Mouse (Mus musculus) liver, adult (tissue): Measurements from ENCODE around the gene Fcnb.

Source experiments
- GATA4 ChIP-seq: IDR thresholded peaks from 2 replicates; pipeline ENCODE4 v1.6.1; 2014; ENCODE audit warnings: mild to moderate bottlenecking, low read length; ENCODE audit not compliant: insufficient replicate concordance

The Fcnb gene

DNA sequence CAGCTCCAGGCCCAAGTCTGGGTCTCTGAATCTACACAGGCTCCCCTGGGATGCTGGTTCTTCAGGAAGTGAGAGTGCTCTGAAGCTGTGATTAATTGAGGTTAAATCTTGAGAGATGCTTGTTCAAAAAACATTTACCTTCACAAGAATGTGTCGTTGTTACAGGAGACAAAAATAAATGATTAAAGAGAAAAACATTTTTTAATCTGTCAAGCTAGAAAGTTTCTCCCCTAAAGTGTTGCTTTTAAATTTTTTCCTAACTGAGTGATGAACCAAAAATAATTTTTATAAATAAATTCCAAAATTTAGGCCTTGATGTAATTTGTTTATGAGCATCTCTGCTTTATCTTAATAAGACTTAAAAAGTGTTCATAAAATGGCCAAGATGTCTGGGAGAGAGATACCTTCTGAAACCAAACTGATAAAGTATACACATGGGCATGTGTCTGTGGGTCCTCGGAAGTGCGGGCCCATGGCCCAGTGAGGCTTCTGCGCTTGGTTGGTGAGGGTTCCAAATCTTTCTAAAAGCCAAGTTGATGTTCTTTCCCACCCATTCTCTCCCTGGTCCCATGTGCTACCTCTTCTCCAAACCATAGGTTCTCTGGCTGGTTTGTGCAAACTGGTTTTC is 20.9 kb downstream of the Fcnb start:
- no peak for TF ChIP-seq GATA4

DNA sequence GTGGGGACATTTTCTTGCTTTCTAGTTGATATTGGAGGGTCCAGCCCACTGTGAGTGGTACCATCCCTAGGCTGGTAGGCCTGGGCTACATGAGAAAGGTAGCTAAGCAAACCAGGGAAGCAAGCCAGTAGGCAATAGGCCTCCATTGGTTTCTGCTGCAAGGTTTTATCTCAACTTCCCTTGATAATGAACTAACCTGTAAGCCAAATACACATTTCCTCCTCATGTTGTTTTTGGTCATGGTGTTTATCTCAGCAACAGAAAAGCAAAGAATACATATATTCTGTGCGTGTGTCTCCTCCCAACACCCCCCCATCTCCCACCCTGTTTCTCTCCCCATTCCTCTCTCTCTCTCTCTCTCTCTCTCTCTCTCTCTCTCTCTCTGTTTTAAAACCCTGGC is 24.8 kb downstream of the Fcnb start:
- TF ChIP-seq GATA4: no peak

DNA sequence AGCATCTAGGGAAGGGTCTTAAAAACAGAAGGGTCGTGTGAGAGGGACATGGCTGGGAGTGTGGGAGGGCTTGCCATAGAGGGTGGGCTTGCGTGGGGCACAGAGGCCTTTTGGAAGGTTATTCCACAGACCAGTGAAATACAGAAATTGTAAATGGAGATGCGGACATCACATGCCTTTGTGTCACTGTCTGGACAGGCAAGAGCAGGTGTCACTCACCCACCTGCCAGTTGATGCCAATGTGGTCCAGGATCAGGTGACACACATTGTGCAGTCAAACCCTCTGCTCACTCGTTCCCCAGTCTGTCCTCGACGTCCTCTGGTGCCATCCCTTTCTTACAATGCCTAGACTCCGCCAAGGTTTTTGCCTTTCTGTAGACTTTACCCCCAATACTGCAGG is 37.6 kb downstream of the Fcnb start:
- no peak for TF ChIP-seq GATA4

DNA sequence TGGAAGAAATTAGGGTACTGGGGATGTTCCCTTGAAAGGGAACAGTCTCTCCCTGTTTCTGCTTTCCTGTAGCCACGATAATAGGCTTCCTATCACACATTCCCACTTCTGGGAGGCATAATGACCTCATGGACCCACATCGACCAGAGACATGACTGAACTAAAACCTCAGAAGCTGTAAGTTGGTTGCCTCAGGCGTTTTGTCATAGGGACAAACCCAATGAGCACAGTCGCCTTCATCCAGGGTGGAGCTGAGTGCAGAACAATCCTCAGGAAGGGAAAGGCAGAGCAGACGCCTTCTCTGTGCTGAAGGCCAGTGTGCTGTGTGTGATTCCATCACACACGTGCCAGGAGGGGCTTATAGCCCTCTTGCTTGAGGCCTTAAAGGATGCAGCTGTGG is 38.4 kb downstream of the Fcnb start:
- no peak for TF ChIP-seq GATA4

DNA sequence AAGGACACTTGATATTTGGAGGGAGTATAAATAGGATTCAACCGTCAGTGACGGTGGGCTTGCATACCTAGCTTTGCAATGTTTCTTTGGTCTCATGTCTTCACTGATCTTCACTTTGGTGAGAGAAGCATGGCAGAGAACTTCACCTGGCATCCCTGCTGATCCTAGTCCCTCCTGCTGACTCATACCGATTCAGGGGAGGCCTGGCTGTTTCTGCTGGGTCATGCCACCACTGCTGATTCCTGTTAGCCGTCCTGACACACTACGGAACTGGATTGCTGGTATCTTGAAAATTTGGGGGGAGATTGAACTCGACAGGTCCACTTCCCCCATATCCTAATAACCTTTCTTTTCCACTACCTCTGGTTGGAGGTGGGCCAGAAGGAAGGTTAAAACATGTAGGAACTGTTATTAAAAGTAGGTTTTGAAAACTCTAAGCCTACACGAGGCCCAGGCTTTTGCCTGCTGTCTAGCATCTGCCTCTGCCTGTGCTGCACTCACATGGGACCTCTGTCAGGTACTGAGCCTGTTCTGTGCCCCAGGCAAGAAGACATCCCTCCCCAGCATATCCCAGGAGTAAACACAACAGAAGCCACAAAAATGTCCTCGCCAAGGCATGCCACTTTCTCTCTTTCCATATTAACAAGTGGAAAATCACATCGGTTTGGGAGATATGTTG is 39.6 kb downstream of the Fcnb start:
- TF ChIP-seq GATA4: no peak

DNA sequence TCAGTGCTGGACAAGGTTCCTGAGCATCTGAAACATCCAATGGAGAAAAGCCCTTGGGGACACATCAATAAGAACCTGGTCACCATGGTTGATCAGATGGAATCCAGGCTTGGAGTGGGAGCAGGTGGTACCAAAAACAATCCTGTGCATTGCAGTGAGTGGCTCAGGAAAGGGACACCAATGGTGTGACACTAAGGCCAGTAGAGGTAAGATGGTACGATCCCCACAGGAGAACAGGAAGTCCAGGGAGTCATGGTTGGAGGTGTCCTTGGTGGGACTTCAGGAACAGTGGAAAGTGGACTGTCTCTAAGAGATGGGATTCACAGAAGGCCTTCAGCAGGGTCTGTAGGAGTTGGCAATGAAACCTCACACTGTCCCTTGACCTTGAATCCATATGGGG is 44.2 kb downstream of the Fcnb start:
- no peak for TF ChIP-seq GATA4

DNA sequence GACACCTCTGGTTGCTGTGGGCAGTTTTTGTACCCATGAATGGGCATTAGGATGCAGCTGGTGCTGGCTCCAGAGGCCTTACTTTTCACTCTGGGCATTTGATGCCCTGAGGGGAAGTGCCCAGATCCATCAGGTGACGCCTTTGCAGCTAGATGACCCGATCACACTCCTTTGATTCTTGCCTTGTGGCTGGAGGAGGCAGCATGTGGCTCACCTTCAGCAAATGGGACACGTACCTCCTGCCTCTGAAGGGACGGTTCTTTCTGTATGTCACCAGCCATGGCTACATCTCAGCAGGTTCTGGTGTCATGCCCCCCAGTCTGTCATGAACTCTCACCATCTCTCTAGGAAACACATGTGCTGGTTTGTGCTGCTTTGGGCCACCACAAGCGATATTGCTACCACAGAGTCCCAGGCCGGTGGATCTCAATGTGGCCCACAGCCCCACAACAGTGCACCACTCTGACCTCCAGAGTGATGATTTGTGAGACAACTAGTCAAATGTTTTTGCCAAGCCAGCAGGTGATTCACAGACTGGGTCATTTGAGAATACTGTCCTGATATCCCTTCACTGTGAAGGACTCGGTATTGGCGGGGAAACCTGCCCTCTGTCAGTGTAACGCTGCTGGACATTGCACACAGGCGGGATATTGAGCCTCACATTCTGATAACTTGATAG is 44.9 kb downstream of the Fcnb start:
- TF ChIP-seq GATA4: no peak

DNA sequence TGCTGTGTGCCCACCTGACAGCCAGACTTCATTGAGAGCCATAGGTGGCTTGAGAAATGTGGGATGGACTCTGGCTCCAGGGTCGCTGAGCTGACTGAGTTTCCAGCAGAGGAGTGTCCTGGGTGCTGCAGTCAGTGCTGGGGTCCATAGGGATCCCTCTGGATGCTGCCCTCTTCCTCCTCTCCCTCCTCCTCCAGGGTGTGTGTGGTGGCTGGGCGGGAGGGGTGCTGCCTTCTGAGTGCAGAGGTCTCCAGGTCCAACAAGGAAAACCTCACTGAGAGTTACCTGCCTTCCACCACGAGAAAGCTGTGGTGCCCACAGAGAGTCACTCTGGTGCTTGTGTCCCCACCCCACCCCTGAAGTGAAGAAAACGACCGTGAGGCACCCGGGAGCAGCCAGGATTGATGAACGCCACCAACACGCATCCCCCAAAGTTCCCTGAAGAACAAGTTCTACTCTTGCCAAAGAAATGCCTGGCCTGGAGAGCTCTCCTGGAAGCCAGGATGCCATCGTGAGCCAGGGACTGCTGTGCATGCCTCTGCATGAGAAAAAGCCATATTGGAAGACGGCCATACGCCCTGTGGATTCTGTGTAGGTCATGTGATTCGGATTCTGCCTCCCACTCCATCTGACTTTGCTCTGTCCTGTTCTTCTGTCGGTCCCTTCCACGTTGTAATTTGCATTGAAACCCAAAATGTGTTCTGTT is 46.1 kb downstream of the Fcnb start:
- no peak for TF ChIP-seq GATA4

DNA sequence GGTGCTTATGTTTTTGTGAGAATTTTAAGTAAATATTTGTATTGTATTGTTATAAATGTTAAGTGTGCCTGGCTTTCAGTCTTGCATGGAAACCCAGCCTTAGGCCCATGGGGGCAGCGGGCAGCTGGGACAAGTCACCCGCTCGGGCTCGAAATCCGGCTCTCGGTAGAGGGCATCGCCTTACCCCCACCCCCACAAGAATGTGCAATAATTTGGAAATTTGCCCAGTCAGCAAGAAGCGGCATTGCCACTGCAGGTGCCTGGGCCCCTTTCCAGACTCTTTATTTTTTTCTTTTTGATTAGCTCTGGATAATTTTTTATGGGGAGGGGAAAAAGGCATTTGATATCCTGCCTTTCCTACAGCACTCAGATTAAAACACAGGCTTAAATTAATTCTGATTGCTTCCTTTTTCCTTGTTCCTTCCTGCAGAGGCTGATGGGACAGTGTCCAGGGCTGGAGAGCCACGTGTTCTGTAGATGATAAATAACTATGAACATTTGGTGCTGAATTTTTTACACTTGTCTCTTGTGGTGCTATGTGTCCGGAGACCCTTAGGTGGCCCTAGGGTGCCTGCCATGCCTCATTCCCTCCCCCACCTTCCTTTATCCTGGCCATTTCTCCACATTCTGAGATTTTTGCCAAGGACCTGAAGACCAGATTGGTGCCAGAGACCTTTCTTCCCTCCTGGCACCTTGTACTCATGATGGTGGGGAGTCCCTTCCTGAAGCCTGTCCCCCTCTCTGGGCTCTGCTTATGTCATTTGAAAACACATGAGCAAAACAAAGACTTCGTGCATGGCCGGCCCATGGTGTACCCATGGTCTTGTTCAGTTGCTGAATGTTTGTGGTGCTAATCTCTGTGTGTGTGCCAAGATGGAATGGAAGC is 46.9 kb downstream of the Fcnb start:
- no peak for TF ChIP-seq GATA4

DNA sequence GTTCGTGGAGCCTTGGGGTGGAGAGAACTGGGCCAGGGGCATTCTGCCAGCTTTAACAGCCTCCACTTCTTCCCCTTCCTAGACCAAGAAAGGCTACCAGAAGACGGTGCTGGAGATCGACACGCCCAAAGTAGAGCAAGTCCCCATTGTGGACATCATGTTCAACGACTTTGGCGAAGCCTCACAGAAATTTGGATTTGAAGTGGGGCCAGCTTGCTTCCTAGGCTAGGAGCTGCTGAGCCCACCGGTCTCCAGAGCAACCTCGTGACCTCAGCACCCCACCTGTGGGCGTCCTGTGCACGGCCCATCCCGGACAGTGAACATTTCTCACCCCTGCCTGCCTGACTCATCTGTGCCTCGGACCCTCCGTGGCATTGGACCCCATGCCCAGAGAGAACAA is 47.9 kb downstream of the Fcnb start:
- no peak for TF ChIP-seq GATA4

DNA sequence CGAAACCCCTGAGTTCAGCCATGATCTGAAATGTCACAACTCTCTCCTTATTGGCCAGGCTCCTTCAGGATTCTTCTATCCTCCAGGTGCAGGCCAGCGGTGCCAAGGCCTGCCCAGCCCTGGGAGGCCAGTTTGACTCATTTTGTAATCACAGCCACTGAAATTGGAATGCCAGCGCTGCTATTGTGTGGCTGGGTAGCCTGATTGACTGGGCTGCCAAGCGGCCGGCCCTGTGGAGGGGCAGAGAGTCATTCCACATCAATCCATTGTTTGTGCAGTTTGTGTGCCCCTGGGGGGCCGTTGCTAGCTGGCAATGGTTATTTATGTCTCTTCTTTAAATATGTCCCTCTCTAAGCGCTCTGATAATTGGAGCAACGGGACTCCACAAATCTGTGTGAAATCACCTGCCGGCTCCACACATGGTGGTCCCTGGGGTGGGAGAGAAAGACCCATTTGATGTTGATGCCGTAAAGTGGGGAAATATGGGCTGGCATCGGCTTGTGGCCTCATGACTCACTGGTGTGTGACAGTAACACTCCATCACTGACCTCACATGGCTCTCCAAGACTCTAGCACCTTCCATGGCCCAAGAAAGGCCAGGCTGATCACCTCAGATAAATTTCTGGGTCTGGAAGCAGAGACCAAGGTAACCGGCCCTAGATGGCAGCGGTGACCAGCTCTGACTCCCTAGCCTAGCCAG is 50.5 kb downstream of the Fcnb start:
- no peak for TF ChIP-seq GATA4

DNA sequence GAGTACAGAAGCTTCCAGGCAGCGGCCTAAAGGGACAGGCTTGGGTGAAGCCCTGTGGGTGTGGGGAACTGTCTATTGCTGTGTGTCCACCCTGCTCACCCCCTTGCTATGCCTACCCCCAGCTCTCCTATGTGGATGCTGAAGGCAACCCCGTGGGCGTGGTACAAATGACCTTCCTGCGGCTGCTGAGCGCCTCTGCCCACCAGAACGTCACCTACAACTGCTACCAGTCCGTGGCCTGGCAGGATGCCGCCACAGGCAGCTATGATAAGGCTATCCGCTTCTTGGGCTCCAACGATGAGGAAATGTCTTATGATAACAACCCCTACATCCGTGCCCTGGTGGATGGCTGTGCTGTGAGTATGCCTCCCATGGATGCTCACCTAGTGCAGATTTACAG is 52.2 kb downstream of the Fcnb start:
- TF ChIP-seq GATA4: no peak

DNA sequence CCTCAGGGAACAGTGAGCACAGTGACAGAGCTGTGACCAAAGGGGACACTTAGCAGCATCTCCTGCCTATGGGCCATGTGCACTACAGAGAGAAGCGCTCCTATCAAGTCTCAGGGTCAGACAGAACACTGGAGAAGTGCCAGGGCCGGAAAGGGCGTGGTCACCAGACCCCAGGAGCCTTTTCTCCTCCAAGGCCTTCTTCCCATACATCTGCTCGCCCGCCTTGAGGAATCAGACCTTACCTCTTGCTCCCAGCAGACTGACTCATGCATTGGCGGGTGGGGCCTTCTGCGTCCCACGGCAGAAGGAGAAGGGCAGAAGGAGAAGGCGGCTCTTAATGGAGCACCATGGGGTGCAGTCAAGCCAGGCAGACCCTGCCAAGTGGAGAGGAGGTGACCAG is 52.8 kb downstream of the Fcnb start:
- no peak for TF ChIP-seq GATA4
